Mouse (Mus musculus) lung, postnatal 0 days (tissue): ENCODE results near the gene Uqcc1.

Source experiments
- CTCF ChIP-seq: IDR thresholded peaks from 2 replicates; pipeline ENCODE4 v1.5.1; 2016; ENCODE audit warnings: antibody characterized with exemption, mild to moderate bottlenecking
- EP300 ChIP-seq: IDR thresholded peaks from 2 replicates; pipeline ENCODE4 v1.6.1; 2016; ENCODE audit warnings: antibody characterized with exemption, mild to moderate bottlenecking, control low read depth

GRCm38 (mm10) chr2:155882087-155882486, 48.0 kb downstream of the Uqcc1 start:
- no peak for TF ChIP-seq EP300
- TF ChIP-seq CTCF, result no peak
